1 mouse cellular context compared by ENCODE assay signal in genomic region chr11:73001029-73001428, GRCm38 (mm10).
TF ChIP-seq lines count a peak whose summit lies in the region.

No protein-coding gene starts in this region.

TF ChIP-seq in MEL, 35 proteins besides CTCF, POLR2A, EP300 and RAD21:
- TF ChIP-seq HCFC1 (IDR thresholded peaks at IDR 0.05; ENCODE audit: low read depth, low read length) = no peak
- 0 out of 2 replicates have a peak, but pooled peaks have one; percentile 28 for TF ChIP-seq UBTF (IDR thresholded peaks at IDR 0.05; ENCODE audit: borderline replicate concordance, insufficient read depth, low read depth, low read length)
- TF ChIP-seq TBP (IDR thresholded peaks at IDR 0.05; ENCODE audit: low read depth, low read length) = peak; percentile 38; the same call in 1 of the 2 replicates
- TF ChIP-seq BHLHE40 (IDR thresholded peaks at IDR 0.05; ENCODE audit: borderline replicate concordance, low read depth, low read length) = 0 out of 2 replicates have a peak, but pooled peaks have one; percentile 44
- peak; percentile 31; the same call in 1 of the 2 replicates for TF ChIP-seq SIN3A (IDR thresholded peaks at IDR 0.05; ENCODE audit: low read length)
- peak; percentile 99 for TF ChIP-seq ZC3H11A (IDR thresholded peaks at IDR 0.05; ENCODE audit: low read depth, low read length)
- no peak for TF ChIP-seq E2F4 (IDR thresholded peaks at IDR 0.05; ENCODE audit: borderline replicate concordance, low read depth, low read length)
- peak; percentile 99 for TF ChIP-seq SMC3 (IDR thresholded peaks at IDR 0.05; ENCODE audit: low read depth, low read length)
